Comparison of ENCODE assay signal across 9 mouse cellular contexts in the genomic region with DNA sequence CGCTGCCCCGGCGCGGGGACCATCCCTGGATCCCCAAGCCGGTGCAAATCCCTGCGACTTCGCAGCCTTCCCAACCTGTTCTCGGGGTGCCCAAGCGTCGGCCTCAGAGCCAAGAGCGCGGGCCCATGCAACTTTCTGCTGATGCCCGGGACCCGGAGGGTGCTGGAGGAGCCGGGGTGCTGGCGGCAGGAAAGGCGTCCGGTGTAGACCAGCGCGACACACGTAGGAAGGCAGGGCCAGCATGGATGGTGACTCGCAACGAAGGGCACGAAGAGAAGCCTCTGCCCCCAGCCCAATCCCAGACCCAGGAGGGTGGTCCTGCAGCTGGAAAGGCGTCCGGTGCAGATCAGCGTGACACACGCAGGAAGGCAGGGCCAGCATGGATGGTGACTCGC. TPM values are rescaled to one million over a fixed set of nuclear protein-coding genes. Genes with fewer than 3 reads are reported as not detected.
DNase-seq lines count a peak whose midpoint lies in the region; ATAC-seq and TF ChIP-seq lines count a peak whose summit lies in the region.
"Had no signal": no experiment of that assay in that cellular context is flagged by ENCODE, and none has a peak within 500 bp of the region (broad histone marks: within the 10 kb centered on the region; RNA-seq: fewer than 3 reads in every experiment).

No protein-coding gene starts in this region.

- H3K27me3 ChIP-seq in heart, embryonic 13.5 days (replicated peaks): peaks cover 73% of the 10 kb centered on the region
- no peaks in the 10 kb centered on the region for H3K27me3 ChIP-seq in forebrain, embryonic 15.5 days
- H3K27me3 ChIP-seq in liver, postnatal 0 days (ENCODE audit: insufficient read depth, low read length): peaks cover 75% of the 10 kb centered on the region

- no peak for ATAC-seq in heart, embryonic 13.5 days (ENCODE audit: extremely low read depth, insufficient number of reproducible peaks, low FRiP score, low TSS enrichment)
- peak; percentile 35 for ATAC-seq in CD4-positive, CD25-positive, alpha-beta regulatory T cell, adult 4 months
- peak; percentile 34; the same call in 1 of the 2 replicates for ATAC-seq in forebrain, embryonic 15.5 days (replicated peaks)
- no peak for ATAC-seq in liver, postnatal 0 days

- H3K4me2 ChIP-seq in heart, embryonic 13.5 days: peak overlapping the region; percentile 95
- peak overlapping the region; percentile 83 for H3K4me2 ChIP-seq in forebrain, embryonic 15.5 days (replicated peaks)
- peak overlapping the region; percentile 59 for H3K4me2 ChIP-seq in liver, postnatal 0 days (ENCODE audit: low read depth, low read length)

- no peaks in the 10 kb centered on the region for H3K9me3 ChIP-seq in heart, embryonic 13.5 days
- no peaks in the 10 kb centered on the region for H3K9me3 ChIP-seq in forebrain, embryonic 15.5 days
- no peaks in the 10 kb centered on the region for H3K9me3 ChIP-seq in liver, postnatal 0 days (ENCODE audit: low read length)

- no peak overlapping the region for H3K27ac ChIP-seq in heart, embryonic 13.5 days (replicated peaks)
- peak overlapping the region; percentile 93 for H3K27ac ChIP-seq in forebrain, embryonic 15.5 days (replicated peaks)
- H3K27ac ChIP-seq in liver, postnatal 0 days (ENCODE audit: low read depth): no peak overlapping the region

- no peak for DNase-seq in heart, postnatal 4 days
- no peak for DNase-seq in liver, postnatal 0 days
- DNase-seq in adrenal gland, postnatal 25 days: no peak
- no peak for DNase-seq in left cerebral cortex, adult 9 months (ENCODE audit: low spot score in 2 of 2)
- DNase-seq in T-cell, adult 2 months (ENCODE audit: low spot score): no peak

- TF ChIP-seq EP300 in liver, postnatal 0 days (IDR thresholded peaks at IDR 0.05; ENCODE audit: low read depth): no peak

- peak overlapping the region; percentile 73 for H3K9ac ChIP-seq in heart, embryonic 13.5 days
- H3K9ac ChIP-seq in forebrain, embryonic 15.5 days (replicated peaks): peak overlapping the region; percentile 71
- H3K9ac ChIP-seq in liver, postnatal 0 days (replicated peaks): no peak overlapping the region

- H3K4me1 ChIP-seq in heart, embryonic 13.5 days: peaks cover 41% of the 10 kb centered on the region
- peaks cover 46% of the 10 kb centered on the region for H3K4me1 ChIP-seq in forebrain, embryonic 15.5 days
- H3K4me1 ChIP-seq in liver, postnatal 0 days (ENCODE audit: insufficient read depth): peaks cover 7% of the 10 kb centered on the region

- H3K4me3 ChIP-seq in heart, embryonic 13.5 days: peak overlapping the region; percentile 62
- peak overlapping the region; percentile 85 for H3K4me3 ChIP-seq in forebrain, embryonic 15.5 days
- peak overlapping the region; percentile 32 for H3K4me3 ChIP-seq in liver, postnatal 0 days (ENCODE audit: low read depth, low read length)

- 2% methylated on average over 29 of the region's 29 CpGs for WGBS in heart, embryonic 13.5 days
- under 1% methylated on average over 29 of the region's 29 CpGs for WGBS in forebrain, embryonic 15.5 days
- 2% methylated on average over 29 of the region's 29 CpGs for WGBS in liver, postnatal 0 days (ENCODE audit: insufficient replicate concordance)

- TF ChIP-seq CTCF in liver, postnatal 0 days (IDR thresholded peaks at IDR 0.05; ENCODE audit: low read depth): no peak

- H3K36me3 ChIP-seq in heart, embryonic 13.5 days: no peaks in the 10 kb centered on the region
- H3K36me3 ChIP-seq in forebrain, embryonic 15.5 days: no peaks in the 10 kb centered on the region
- H3K36me3 ChIP-seq in liver, postnatal 0 days (replicated peaks; ENCODE audit: insufficient read depth, low read length): no peaks in the 10 kb centered on the region
- H3K36me3 ChIP-seq: G1E had no signal

RNA-seq across cellular contexts. Expression of a gene that starts 1.3 kb away (rescaled TPM):
- 2.5 and 3.2 TPM in 2 replicates for polyA plus RNA-seq in heart, embryonic 13.5 days (2015; fragmentation: Nextera tagmentation; extraction: Ambion mirVana)
- total RNA-seq in heart, postnatal 4 days (2021): 1 to 10 TPM; 4.6 to 4.8 TPM
- 1 to 10 TPM; 2.4 to 4.5 TPM for polyA plus RNA-seq in CD4-positive, CD25-positive, alpha-beta regulatory T cell, adult 4 months (2017; shearing (Covaris generic))
- 77.8 and 80.9 TPM in 2 replicates for polyA plus RNA-seq in forebrain, embryonic 15.5 days (2015; fragmentation: Nextera tagmentation; extraction: Ambion mirVana)
- polyA plus RNA-seq in liver, postnatal 0 days (2015; fragmentation: Nextera tagmentation; extraction: Ambion mirVana): 0.06 TPM in 2 replicates
- 6.7 and 8.8 TPM in 2 replicates for total RNA-seq in adrenal gland, postnatal 25 days (2021)
- polyA plus RNA-seq: G1E had no signal

RNA-seq across cellular contexts. Expression of a gene that starts 30.1 kb away (rescaled TPM):
- polyA plus RNA-seq in heart, embryonic 13.5 days (2015; fragmentation: Nextera tagmentation; extraction: Ambion mirVana): 1.3 and 3.5 TPM in 2 replicates
- total RNA-seq in heart, postnatal 4 days (2021): not detected
- polyA plus RNA-seq in CD4-positive, CD25-positive, alpha-beta regulatory T cell, adult 4 months (2017; shearing (Covaris generic)): not detected
- 1.2 and 1.7 TPM in 2 replicates for polyA plus RNA-seq in forebrain, embryonic 15.5 days (2015; fragmentation: Nextera tagmentation; extraction: Ambion mirVana)
- 3.9 and 4.0 TPM in 2 replicates for polyA plus RNA-seq in liver, postnatal 0 days (2015; fragmentation: Nextera tagmentation; extraction: Ambion mirVana)
- total RNA-seq in adrenal gland, postnatal 25 days (2021): 0.79 and 2.3 TPM in 2 replicates
- total RNA-seq: G1E had no signal

Comparison
In these comparisons a context has a peak if more than half of its experiments do, and no peak if none do; other contexts are left out.
1. ATAC-seq: peak in CD4-positive, CD25-positive, alpha-beta regulatory T cell, adult 4 months (single experiment) and forebrain, embryonic 15.5 days (single experiment); none in heart, embryonic 13.5 days (single experiment) and liver, postnatal 0 days (single experiment).
2. H3K4me3 ChIP-seq: peak in every context shown above with its lines; median percentile 85 in forebrain, embryonic 15.5 days; 62 in heart, embryonic 13.5 days; 32 in liver, postnatal 0 days.
3. RNA of a gene that starts 1.3 kb away (polyA plus RNA-seq): 77.8 to 80.9 TPM in forebrain, embryonic 15.5 days; 2.4 to 4.5 TPM in CD4-positive, CD25-positive, alpha-beta regulatory T cell, adult 4 months, 2.5 to 3.2 TPM in heart, embryonic 13.5 days and 0.06 TPM in liver, postnatal 0 days; every median in the first group is over 10 times any median in the second.
4. Peak in every context shown above with its lines, with median percentiles within 50 percentile points of each other: H3K4me2 ChIP-seq.